Mouse (Mus musculus) midbrain, embryonic 10.5 days (tissue): ENCODE data around the gene Cgrrf1. TPM values are rescaled to one million over a fixed set of nuclear protein-coding genes. Genes with fewer than 3 reads are reported as not detected.

Source experiments
- DNase-seq: peaks from one replicate; pipeline ENCODE4 v3.0.0-alpha.2; 2017; ENCODE audit warnings: low spot score
- H3K27ac ChIP-seq: fragments of 300-500 bp; sonication (generic); replicated peaks from 2 replicates; pipeline ENCODE4 v1.5.1; 2016; ENCODE audit warnings: mild to moderate bottlenecking
- H3K27me3 ChIP-seq: fragments of 300-500 bp; sonication (generic); 2 replicates; pipeline ENCODE4 v1.6.1; 2016; ENCODE audit warnings: low read depth, mild to moderate bottlenecking; ENCODE audit not compliant: poor library complexity, severe bottlenecking
- H3K36me3 ChIP-seq: fragments of 300-500 bp; sonication (generic); 2 replicates; pipeline ENCODE4 v1.6.1; 2016; ENCODE audit warnings: mild to moderate bottlenecking, moderate library complexity
- H3K4me1 ChIP-seq: fragments of 300-500 bp; sonication (generic); 2 replicates; pipeline ENCODE4 v1.6.1; 2016
- H3K4me3 ChIP-seq: fragments of 300-500 bp; sonication (generic); 2 replicates; pipeline ENCODE4 v1.5.1; 2016; ENCODE audit warnings: mild to moderate bottlenecking, moderate library complexity
- H3K9me3 ChIP-seq: fragments of 300-500 bp; sonication (generic); replicated peaks from 2 replicates; pipeline ENCODE4 v1.6.1; 2016; ENCODE audit warnings: mild to moderate bottlenecking
- WGBS: fragments of 180-500 bp; shearing (Covaris S2); methylation state at CpG from one replicate; pipeline ENCODE4 v1.1.7; 2016; 5-methylcytosine and 5-hydroxymethylcytosine counted together
- polyA plus RNA-seq: library from polyadenylated mRNA; unstranded; fragments of >200 nt; fragmentation: Nextera tagmentation; extraction: Ambion mirVana; gene quantifications from 2 replicates; pipeline ENCODE4 v1.2.1, GENCODE M21; 2016

Cgrrf1 gene
- polyA plus RNA-seq, 1 experiment from 2014 or later, result 37.6 TPM

- Histone ChIP-seq H3K27ac (peak overlapping the region; percentile 90), H3K4me1 (peaks cover 26% of the 10 kb centered on the region), H3K9me3 (no peaks in the 10 kb centered on the region), H3K36me3 (no peaks in the 10 kb centered on the region), H3K4me3 (peak overlapping the region; percentile 93), H3K27me3 (no peaks in the 10 kb centered on the region)
- 10% methylated on average over 40 of the region's 40 CpGs for WGBS
- DNase-seq, result no peak
These were observed 688 bp downstream of the Cgrrf1 start for GRCm38 (mm10) chr14:46832354-46833272.

GRCm38 (mm10) chr14:46839326-46839725 is 7.4 kb downstream of the Cgrrf1 start:
- Histone ChIP-seq H3K36me3 (peaks cover 40% of the 10 kb centered on the region), H3K9me3 (no peaks in the 10 kb centered on the region), H3K4me3 (no peak overlapping the region), H3K27ac (no peak overlapping the region), H3K4me1 (peaks cover 3% of the 10 kb centered on the region; the same call in 1 of the 2 replicates), H3K27me3 (no peaks in the 10 kb centered on the region)
- 84% methylated on average over 4 of the region's 4 CpGs for WGBS
- no peak for DNase-seq

- H3K36me3 ChIP-seq, result peaks cover 74% of the 10 kb centered on the region
- WGBS, result 93% methylated on average over 11 of the region's 11 CpGs
These were observed 13.8 kb downstream of the Cgrrf1 start for GRCm38 (mm10) chr14:46845706-46846105.

DNA sequence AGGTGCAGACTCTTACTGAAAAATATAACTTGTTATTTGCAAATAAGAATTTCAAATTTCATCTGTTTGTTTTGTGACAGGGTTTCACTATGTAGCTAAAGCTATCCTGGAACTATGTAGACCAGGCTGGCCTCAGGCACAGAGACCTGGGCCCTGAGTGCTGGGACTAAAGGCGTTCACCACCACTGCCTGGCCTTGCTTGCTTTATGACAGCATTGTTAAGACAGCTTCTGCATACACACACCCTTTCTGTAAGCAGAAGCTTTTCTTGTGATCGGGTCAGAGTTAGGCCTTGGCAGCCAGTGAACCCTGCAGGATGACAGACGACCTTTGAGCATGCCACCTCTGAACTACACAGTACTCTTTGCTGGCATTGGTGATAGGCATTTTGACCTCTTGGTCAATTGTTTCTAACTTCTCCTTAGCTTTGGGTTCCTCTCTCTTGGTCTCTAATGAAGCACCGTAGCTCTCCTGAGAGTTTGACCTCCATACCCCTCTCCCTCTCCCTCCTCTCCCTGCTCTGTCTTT is 16.2 kb downstream of the Cgrrf1 start:
- peaks cover 50% of the 10 kb centered on the region for H3K36me3 ChIP-seq
- H3K4me1 ChIP-seq, result no peaks in the 10 kb centered on the region
- no peak for DNase-seq
- no peak overlapping the region for H3K27ac ChIP-seq
- H3K4me3 ChIP-seq, result no peak overlapping the region
- 86% methylated on average over 4 of the region's 4 CpGs for WGBS
- H3K9me3 ChIP-seq, result no peaks in the 10 kb centered on the region
- H3K27me3 ChIP-seq, result no peaks in the 10 kb centered on the region

More at GRCm38 (mm10) chr14:46845706-46846105, 13.8 kb downstream of the Cgrrf1 start:
- DNase-seq, result no peak
- H3K4me1 ChIP-seq, result no peaks in the 10 kb centered on the region
- no peak overlapping the region for H3K4me3 ChIP-seq
- H3K27me3 ChIP-seq, result no peaks in the 10 kb centered on the region
- no peak overlapping the region for H3K27ac ChIP-seq
- H3K9me3 ChIP-seq, result no peaks in the 10 kb centered on the region

- Histone ChIP-seq H3K27ac (no peak overlapping the region), H3K27me3 (no peaks in the 10 kb centered on the region), H3K36me3 (peaks cover 49% of the 10 kb centered on the region), H3K4me1 (no peaks in the 10 kb centered on the region), H3K4me3 (no peak overlapping the region), H3K9me3 (no peaks in the 10 kb centered on the region)
- WGBS, result 95% methylated on average over 5 of the region's 5 CpGs
- DNase-seq, result no peak
These were observed 16.8 kb downstream of the Cgrrf1 start for GRCm38 (mm10) chr14:46848736-46849135.

DNA sequence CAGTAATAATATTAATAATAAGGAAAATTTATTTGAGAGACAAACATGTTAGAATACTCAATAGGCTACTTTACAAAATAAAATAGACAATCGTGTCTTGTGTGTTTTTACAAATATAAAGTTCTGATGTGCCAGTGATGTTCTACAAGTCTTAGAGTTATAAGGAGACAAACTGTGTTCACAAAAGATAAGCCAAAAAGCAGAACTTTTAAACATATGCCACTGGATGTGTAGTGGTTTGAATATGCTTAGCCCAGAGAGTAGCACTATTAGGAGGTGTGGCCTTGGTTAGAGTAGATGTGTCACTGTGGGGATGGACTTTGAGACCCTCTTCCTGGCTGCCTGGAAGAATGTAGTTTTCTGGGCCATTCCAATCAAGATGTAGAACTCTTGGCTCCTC is 17.8 kb downstream of the Cgrrf1 start:
- H3K4me1 ChIP-seq, result no peaks in the 10 kb centered on the region
- 96% methylated on average over 1 of the region's 1 CpGs for WGBS
- no peak overlapping the region for H3K4me3 ChIP-seq
- DNase-seq, result no peak
- no peak overlapping the region for H3K27ac ChIP-seq
- H3K27me3 ChIP-seq, result no peaks in the 10 kb centered on the region
- H3K36me3 ChIP-seq, result peaks cover 48% of the 10 kb centered on the region
- H3K9me3 ChIP-seq, result no peaks in the 10 kb centered on the region

DNA sequence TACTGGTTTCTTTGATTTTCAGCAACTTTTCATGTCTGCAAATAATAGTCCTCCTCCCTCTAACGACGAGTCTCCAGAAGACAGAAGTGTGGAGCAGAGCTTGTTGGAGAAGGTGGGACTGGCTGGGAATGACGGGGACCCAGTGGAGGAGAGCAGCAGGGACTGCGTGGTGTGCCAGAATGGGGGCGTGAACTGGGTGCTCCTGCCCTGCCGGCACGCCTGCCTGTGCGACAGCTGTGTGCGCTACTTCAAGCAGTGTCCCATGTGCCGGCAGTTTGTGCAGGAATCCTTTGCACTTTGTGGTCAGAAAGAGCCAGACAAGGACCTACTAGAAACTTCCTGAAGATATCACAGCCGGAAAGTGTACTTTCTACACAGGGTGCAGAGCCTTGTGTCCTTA is 21.8 kb downstream of the Cgrrf1 start:
- Histone ChIP-seq H3K27ac (no peak overlapping the region), H3K27me3 (no peaks in the 10 kb centered on the region), H3K4me3 (no peak overlapping the region), H3K9me3 (no peaks in the 10 kb centered on the region), H3K4me1 (no peaks in the 10 kb centered on the region), H3K36me3 (peaks cover 27% of the 10 kb centered on the region)
- no peak for DNase-seq
- WGBS, result 87% methylated on average over 11 of the region's 11 CpGs

GRCm38 (mm10) chr14:46862922-46863321 is 31.0 kb downstream of the Cgrrf1 start:
- H3K27ac ChIP-seq, result no peak overlapping the region
- no peak for DNase-seq
- 93% methylated on average over 5 of the region's 5 CpGs for WGBS
- H3K9me3 ChIP-seq, result no peaks in the 10 kb centered on the region; the same call in 1 of the 2 replicates
- H3K4me3 ChIP-seq, result no peak overlapping the region
- no peaks in the 10 kb centered on the region for H3K27me3 ChIP-seq
- peaks cover 16% of the 10 kb centered on the region; the same call in 1 of the 2 replicates for H3K36me3 ChIP-seq
- no peaks in the 10 kb centered on the region for H3K4me1 ChIP-seq

GRCm38 (mm10) chr14:46880935-46881334 is 49.0 kb downstream of the Cgrrf1 start:
- 3% methylated on average over 10 of the region's 10 CpGs for WGBS
- peak; percentile 62 for DNase-seq
- Histone ChIP-seq H3K36me3 (no peaks in the 10 kb centered on the region), H3K27ac (no peak overlapping the region), H3K4me3 (no peak overlapping the region), H3K4me1 (peaks cover 49% of the 10 kb centered on the region), H3K9me3 (no peaks in the 10 kb centered on the region), H3K27me3 (peaks cover 19% of the 10 kb centered on the region)

DNA sequence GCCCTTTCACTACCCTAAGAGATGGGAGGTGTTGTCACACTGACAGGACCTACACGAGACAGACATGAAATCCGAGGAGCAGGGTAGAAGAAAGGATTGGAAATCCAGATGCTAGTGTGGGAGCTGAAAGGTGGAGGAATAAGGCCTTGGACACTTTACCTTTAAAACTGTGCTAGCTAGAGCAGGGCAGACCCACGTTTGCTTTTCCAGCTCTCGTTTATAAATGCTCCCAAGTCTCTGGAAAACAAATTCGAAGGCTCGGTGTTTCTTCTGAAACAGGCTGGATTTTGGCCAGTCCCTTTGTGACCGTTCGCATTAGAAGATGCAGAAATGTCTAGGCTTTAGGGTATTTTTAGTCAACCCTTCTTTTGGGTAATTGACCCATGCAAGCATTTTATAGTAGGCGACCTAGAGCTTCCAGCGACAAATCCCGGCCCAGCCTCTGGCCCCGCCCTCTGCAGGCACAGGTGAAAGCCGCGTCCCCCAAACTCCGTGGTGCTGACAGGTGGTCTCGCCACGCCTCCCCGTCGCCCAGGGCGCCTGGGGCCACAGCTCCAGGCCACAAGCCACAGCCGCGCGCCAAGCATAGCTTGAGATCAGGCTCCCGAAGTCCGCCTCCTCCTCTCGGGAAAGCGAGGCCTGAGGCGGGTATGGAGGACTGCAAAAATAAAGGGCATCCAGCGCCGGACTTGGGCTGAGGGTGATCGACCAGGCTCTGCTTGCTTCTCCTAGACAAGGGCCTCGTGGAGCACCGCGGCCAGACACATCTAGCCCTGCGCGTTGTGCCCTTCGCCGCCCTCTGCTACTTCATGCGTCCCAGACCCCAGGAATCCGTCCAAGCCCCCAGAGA is 49.9 kb downstream of the Cgrrf1 start:
- Histone ChIP-seq H3K27me3 (peaks cover 19% of the 10 kb centered on the region), H3K27ac (peak overlapping the region; percentile 91), H3K36me3 (no peaks in the 10 kb centered on the region), H3K9me3 (no peaks in the 10 kb centered on the region), H3K4me3 (peak overlapping the region; percentile 77), H3K4me1 (peaks cover 53% of the 10 kb centered on the region)
- DNase-seq, result no peak
- 4% methylated on average over 40 of the region's 40 CpGs for WGBS

GRCm38 (mm10) chr14:46882431-46883067 is 50.6 kb downstream of the Cgrrf1 start, which contains the start of gene Samd4:
TSS of gene Samd4 (plus strand) at chr14:46882854.
- DNase-seq, result peak; percentile 86
- Histone ChIP-seq H3K9me3 (no peaks in the 10 kb centered on the region), H3K4me3 (peak within 1 kb of the TSS; percentile 77), H3K27me3 (peaks cover 19% of the 10 kb centered on the region), H3K36me3 (no peaks in the 10 kb centered on the region), H3K27ac (peak within 1 kb of the TSS; percentile 91), H3K4me1 (peaks cover 53% of the 10 kb centered on the region)
- WGBS, result under 1% methylated on average over 53 of the region's 54 CpGs
